Mouse (Mus musculus): ENCODE measurements at regions not wholly inside any gene's neighbourhood (a gene's known extent, or its start where the extent isn't known, plus 50 kb on each side); places are given as distances from the start of the nearest gene placed in this dataset.

DNA sequence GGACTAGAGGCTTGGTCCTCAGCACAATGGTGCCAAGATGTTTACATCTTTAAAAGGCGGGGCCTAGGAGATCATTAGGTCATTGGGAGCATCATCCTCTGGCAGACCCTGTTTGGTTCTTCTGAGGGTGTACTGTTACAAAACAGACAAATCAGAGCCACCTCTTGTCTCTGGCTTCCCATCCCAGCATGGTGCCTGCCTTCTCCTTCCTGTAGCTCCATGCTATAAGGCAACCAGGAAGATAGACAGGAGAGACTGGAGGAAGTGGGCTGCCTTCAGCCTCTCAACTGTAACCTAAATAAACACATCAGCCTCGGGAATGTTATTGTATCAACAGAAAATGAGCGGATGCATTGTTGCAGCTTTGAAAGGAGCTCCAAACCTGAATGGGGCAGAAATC, 529.8 kb upstream of the Gm765 start:
- H3K4me3 ChIP-seq (replicated peaks), result no peak overlapping the region
- no peaks in the 10 kb centered on the region for H3K27me3 ChIP-seq (replicated peaks)
- H3K9me3 ChIP-seq (replicated peaks), result no peaks in the 10 kb centered on the region
- WGBS, result 70% methylated on average over 3 of the region's 3 CpGs
- H3K9ac ChIP-seq (replicated peaks), result no peak overlapping the region
- no peak for ATAC-seq (ENCODE audit: low FRiP score)
- no peak overlapping the region for H3K4me2 ChIP-seq
- H3K4me1 ChIP-seq, result no peaks in the 10 kb centered on the region
- H3K36me3 ChIP-seq, result no peaks in the 10 kb centered on the region
- H3K27ac ChIP-seq (replicated peaks), result no peak overlapping the region

DNA sequence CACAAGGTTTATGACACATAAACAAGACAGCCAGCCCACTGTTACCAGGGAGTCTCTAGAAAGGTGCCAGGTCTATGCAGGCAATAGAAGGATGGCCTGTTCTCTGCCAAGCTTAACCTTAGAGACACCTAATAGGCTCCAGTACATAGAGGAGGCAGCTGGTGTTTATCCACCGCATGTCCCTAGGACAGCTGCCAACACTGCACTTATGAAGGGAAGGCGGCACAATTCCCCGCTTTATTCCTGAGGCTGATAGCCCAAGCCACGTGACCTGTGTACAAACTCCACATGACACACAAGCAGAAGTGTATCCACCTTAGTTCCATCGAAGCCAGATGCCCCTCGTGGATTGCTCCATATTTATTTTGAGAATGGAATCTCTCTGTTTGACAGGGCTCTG, 527.2 kb upstream of the Gm765 start:
- ATAC-seq (ENCODE audit: low FRiP score), result no peak
- WGBS, result 82% methylated on average over 6 of the region's 6 CpGs

GRCm38 (mm10) chr6:98864306-98864705, 521.8 kb upstream of the Gm765 start:
- Histone ChIP-seq H3K9me3 (replicated peaks) (no peaks in the 10 kb centered on the region), H3K4me1 (no peaks in the 10 kb centered on the region), H3K4me2 (no peak overlapping the region), H3K27ac (replicated peaks) (no peak overlapping the region), H3K9ac (replicated peaks) (no peak overlapping the region), H3K27me3 (replicated peaks) (no peaks in the 10 kb centered on the region), H3K36me3 (no peaks in the 10 kb centered on the region), H3K4me3 (replicated peaks) (no peak overlapping the region)
- WGBS, result 67% methylated on average over 2 of the region's 2 CpGs
- no peak for ATAC-seq (ENCODE audit: low FRiP score)

More for the DNA sequence above, 527.2 kb upstream of the Gm765 start:
- no peak overlapping the region for H3K27ac ChIP-seq (replicated peaks)
- H3K4me2 ChIP-seq, result no peak overlapping the region
- no peaks in the 10 kb centered on the region for H3K36me3 ChIP-seq
- no peak overlapping the region for H3K4me3 ChIP-seq (replicated peaks)
- no peaks in the 10 kb centered on the region for H3K27me3 ChIP-seq (replicated peaks)
- no peak overlapping the region for H3K9ac ChIP-seq (replicated peaks)
- no peaks in the 10 kb centered on the region for H3K9me3 ChIP-seq (replicated peaks)
- H3K4me1 ChIP-seq, result no peaks in the 10 kb centered on the region

- Histone ChIP-seq H3K4me3 (replicated peaks) (no peak overlapping the region), H3K4me2 (no peak overlapping the region), H3K4me1 (no peaks in the 10 kb centered on the region), H3K9ac (replicated peaks) (no peak overlapping the region), H3K9me3 (replicated peaks) (no peaks in the 10 kb centered on the region), H3K27ac (replicated peaks) (no peak overlapping the region), H3K36me3 (no peaks in the 10 kb centered on the region), H3K27me3 (replicated peaks) (no peaks in the 10 kb centered on the region)
- no peak for ATAC-seq (ENCODE audit: low FRiP score)
- WGBS, result 90% methylated on average over 1 of the region's 1 CpGs
These were observed 513.4 kb upstream of the Gm765 start for GRCm38 (mm10) chr6:98855958-98856357.

DNA sequence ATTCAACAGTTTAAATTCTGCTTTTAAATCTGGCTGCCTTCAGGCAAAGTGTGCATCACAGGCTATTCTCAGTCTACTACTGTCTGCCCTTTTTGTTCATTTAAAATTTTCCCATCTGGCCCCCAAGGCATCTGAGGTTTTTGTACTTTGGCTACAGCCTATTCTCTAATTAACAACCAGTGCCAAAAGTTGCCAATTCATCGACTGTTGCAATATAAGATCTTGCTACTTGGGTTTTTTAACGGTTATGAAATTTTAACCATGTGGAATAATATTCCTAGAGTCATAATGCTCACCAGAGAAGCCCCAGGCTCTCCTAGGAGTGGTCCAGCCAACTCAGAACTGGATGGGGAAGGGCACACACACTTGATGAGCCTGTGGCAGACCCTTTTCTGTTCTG, 508.4 kb upstream of the Gm765 start:
- no peaks in the 10 kb centered on the region for H3K9me3 ChIP-seq (replicated peaks)
- H3K4me1 ChIP-seq, result no peaks in the 10 kb centered on the region
- no peak overlapping the region for H3K4me3 ChIP-seq (replicated peaks)
- ATAC-seq (ENCODE audit: low FRiP score), result no peak
- H3K27me3 ChIP-seq (replicated peaks), result no peaks in the 10 kb centered on the region
- no peak overlapping the region for H3K9ac ChIP-seq (replicated peaks)
- no peak overlapping the region for H3K27ac ChIP-seq (replicated peaks)
- no peaks in the 10 kb centered on the region for H3K36me3 ChIP-seq
- WGBS, result 77% methylated on average over 2 of the region's 2 CpGs
- no peak overlapping the region for H3K4me2 ChIP-seq

DNA sequence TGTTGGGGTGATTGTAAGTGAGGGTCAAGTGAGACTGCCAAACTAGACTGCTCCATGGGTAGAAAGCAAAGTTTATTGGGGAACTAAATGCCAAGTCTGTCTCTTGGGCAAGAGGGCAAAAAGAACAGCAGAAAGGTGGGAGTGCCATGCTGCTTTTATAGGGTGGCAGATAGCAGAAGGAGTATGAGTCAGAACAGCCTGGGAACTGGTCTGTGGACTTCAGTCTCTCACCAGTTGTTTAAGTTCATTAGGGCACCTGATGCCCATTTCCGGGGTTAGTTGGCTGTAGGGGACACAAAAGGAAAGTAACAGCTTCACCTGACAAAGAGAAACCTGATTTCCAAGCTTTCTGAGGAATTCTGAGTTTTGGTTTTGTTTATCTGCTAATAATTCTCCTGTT, 506.3 kb upstream of the Gm765 start:
- no peaks in the 10 kb centered on the region for H3K9me3 ChIP-seq (replicated peaks)
- no peak for ATAC-seq (ENCODE audit: low FRiP score)
- H3K27ac ChIP-seq (replicated peaks), result no peak overlapping the region
- H3K4me2 ChIP-seq, result no peak overlapping the region
- H3K9ac ChIP-seq (replicated peaks), result no peak overlapping the region
- no peak overlapping the region for H3K4me3 ChIP-seq (replicated peaks)
- no peaks in the 10 kb centered on the region for H3K27me3 ChIP-seq (replicated peaks)
- WGBS, result 88% methylated on average over 1 of the region's 1 CpGs
- H3K36me3 ChIP-seq, result no peaks in the 10 kb centered on the region
- H3K4me1 ChIP-seq, result no peaks in the 10 kb centered on the region

DNA sequence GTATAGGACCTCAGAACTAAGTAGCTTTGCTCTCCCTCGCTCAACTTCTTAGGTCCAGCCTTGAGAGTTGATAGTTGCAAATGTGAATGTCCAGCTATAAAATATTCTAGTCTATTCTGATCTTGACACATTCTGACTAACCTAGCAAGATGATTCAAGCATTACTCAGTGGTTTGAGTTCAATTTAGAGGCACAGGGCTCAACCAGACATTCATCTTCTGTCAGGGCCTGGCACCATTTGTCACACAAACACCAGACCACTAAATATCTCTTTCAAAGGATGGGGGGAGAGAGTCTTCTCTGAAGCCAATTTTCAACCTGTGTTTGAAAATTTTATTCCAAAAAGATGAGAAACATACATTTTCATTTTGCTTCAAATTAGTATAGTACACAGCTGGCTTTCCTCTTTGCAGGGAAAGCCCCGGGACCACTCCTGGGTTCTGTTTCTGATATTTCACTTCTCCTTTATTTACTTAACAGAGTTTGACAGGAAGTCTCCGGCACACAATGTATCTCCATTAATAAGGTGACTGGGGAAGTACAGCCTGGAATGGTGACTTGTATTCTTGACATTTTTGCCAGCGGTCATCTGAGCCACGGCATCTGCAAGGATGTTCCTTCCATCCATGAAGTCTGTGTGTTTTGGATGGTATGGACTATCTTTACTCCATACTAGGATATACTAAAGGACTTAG, 503.6 kb upstream of the Gm765 start:
- Histone ChIP-seq H3K9me3 (replicated peaks) (no peaks in the 10 kb centered on the region), H3K4me2 (no peak overlapping the region), H3K9ac (replicated peaks) (no peak overlapping the region), H3K36me3 (no peaks in the 10 kb centered on the region), H3K27ac (replicated peaks) (no peak overlapping the region), H3K27me3 (replicated peaks) (no peaks in the 10 kb centered on the region), H3K4me1 (no peaks in the 10 kb centered on the region), H3K4me3 (replicated peaks) (no peak overlapping the region)
- WGBS, result 79% methylated on average over 5 of the region's 5 CpGs
- no peak for ATAC-seq (ENCODE audit: low FRiP score)

DNA sequence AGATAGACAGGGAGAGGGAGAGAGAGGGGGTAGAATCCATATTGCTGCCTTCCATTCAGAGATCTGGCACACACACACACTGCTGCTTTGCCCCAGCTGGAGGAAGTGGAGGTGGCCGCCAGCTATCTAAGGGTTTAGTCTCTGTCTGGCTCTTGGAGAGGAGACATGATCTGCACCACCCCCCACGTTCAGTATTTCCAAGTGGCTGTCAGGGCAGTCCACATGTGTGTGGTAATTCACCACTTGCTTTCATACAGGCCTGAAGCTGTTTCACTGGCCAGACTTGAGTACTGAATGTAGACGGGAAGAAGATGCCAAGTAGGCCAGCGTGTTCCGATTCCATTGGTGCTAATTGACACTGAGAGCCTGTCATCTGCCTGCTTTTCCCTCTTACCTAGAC, 501.0 kb upstream of the Gm765 start:
- H3K9me3 ChIP-seq (replicated peaks), result no peaks in the 10 kb centered on the region
- no peaks in the 10 kb centered on the region for H3K27me3 ChIP-seq (replicated peaks)
- H3K4me3 ChIP-seq (replicated peaks), result no peak overlapping the region
- H3K4me2 ChIP-seq, result no peak overlapping the region
- H3K36me3 ChIP-seq, result no peaks in the 10 kb centered on the region
- H3K9ac ChIP-seq (replicated peaks), result no peak overlapping the region
- 86% methylated on average over 5 of the region's 5 CpGs for WGBS
- H3K4me1 ChIP-seq, result no peaks in the 10 kb centered on the region
- H3K27ac ChIP-seq (replicated peaks), result no peak overlapping the region
- no peak for ATAC-seq (ENCODE audit: low FRiP score)

- H3K27ac ChIP-seq (replicated peaks), result no peak overlapping the region
- no peaks in the 10 kb centered on the region for H3K36me3 ChIP-seq
- no peaks in the 10 kb centered on the region for H3K4me1 ChIP-seq
- no peak overlapping the region for H3K4me3 ChIP-seq (replicated peaks)
- no peaks in the 10 kb centered on the region for H3K27me3 ChIP-seq (replicated peaks)
- no peak overlapping the region for H3K9ac ChIP-seq (replicated peaks)
- 51% methylated on average over 4 of the region's 4 CpGs for WGBS
- H3K4me2 ChIP-seq, result no peak overlapping the region
- ATAC-seq (ENCODE audit: low FRiP score), result no peak
- H3K9me3 ChIP-seq (replicated peaks), result no peaks in the 10 kb centered on the region
These were observed 500.4 kb upstream of the Gm765 start for GRCm38 (mm10) chr6:98842924-98843323.

- 89% methylated on average over 7 of the region's 7 CpGs for WGBS
- H3K4me2 ChIP-seq, result no peak overlapping the region
- ATAC-seq (ENCODE audit: low FRiP score), result no peak
These were observed 491.4 kb upstream of the Gm765 start for GRCm38 (mm10) chr6:98833922-98834321.

DNA sequence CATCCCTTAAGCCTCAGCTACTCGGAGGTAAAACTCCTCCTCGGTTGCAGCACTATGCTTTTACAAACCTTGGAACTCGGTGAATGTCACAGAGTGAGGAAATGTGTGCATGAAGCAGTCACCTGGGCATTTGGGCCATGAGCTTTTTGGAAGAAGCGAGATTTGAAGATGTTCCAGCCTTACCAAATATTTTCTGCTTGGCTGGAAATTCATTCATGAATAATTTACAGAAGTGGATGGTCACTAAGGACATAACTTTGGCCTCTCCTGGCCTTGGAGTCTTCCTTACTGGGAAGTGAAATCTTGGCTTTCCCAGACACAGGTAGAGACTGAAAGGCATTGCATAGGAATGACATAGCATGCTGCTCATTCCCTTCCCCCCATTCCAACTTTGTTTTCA, 487.6 kb upstream of the Gm765 start:
- no peak for ATAC-seq (ENCODE audit: low FRiP score)
- no peaks in the 10 kb centered on the region for H3K4me1 ChIP-seq
- H3K4me3 ChIP-seq (replicated peaks), result no peak overlapping the region
- no peaks in the 10 kb centered on the region for H3K36me3 ChIP-seq
- 86% methylated on average over 4 of the region's 4 CpGs for WGBS
- no peaks in the 10 kb centered on the region for H3K9me3 ChIP-seq (replicated peaks)
- no peaks in the 10 kb centered on the region for H3K27me3 ChIP-seq (replicated peaks)
- no peak overlapping the region for H3K27ac ChIP-seq (replicated peaks)
- H3K4me2 ChIP-seq, result no peak overlapping the region
- H3K9ac ChIP-seq (replicated peaks), result no peak overlapping the region

More at GRCm38 (mm10) chr6:98833922-98834321, 491.4 kb upstream of the Gm765 start:
- Histone ChIP-seq H3K9ac (replicated peaks) (no peak overlapping the region), H3K4me1 (no peaks in the 10 kb centered on the region), H3K36me3 (no peaks in the 10 kb centered on the region), H3K4me3 (replicated peaks) (no peak overlapping the region), H3K27me3 (replicated peaks) (no peaks in the 10 kb centered on the region), H3K9me3 (replicated peaks) (no peaks in the 10 kb centered on the region), H3K27ac (replicated peaks) (no peak overlapping the region)

DNA sequence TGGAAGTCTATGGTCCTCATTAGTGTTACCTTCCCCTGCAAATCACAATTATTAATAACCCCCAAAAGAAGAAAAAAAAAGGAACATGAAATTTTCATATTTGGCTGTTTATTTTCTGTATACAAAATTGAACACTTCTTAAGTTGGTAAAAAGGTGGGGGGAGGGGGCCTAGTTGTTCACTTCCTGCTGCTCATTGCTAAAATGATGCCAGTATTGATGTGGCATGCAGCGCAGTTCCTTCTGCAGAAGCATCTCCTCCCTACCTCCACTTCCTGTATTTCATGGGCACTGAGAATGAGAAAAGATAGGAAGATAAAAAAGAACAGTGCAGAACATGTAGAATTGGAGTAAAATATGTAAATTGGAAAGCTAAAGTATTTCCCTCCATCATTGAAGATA, 465.5 kb upstream of the Gm765 start:
- H3K36me3 ChIP-seq, result no peaks in the 10 kb centered on the region
- no peak for ATAC-seq (ENCODE audit: low FRiP score)
- no peaks in the 10 kb centered on the region for H3K4me1 ChIP-seq
- no peak overlapping the region for H3K9ac ChIP-seq (replicated peaks)
- no peaks in the 10 kb centered on the region for H3K27me3 ChIP-seq (replicated peaks)
- no peaks in the 10 kb centered on the region for H3K9me3 ChIP-seq (replicated peaks)
- H3K4me3 ChIP-seq (replicated peaks), result no peak overlapping the region
- 94% methylated on average over 1 of the region's 1 CpGs for WGBS
- no peak overlapping the region for H3K4me2 ChIP-seq
- H3K27ac ChIP-seq (replicated peaks), result no peak overlapping the region

All from neural tube, embryonic 15.5 days (tissue).